Mouse (Mus musculus) adrenal gland, adult 18-20 months (tissue): Measurements from ENCODE around the gene Olfr1391. TPM values are rescaled to one million over a fixed set of nuclear protein-coding genes. Genes with fewer than 3 reads are reported as not detected.
"Not testable (repeated sequence)": the region's sequence is repeated elsewhere in the genome, so short reads cannot be mapped to it uniquely, and the experiment has no call there.

ENCODE experiments used
- DNase-seq, 2 experiments: peaks; one replicate each; pipeline ENCODE4 v3.0.0; 2021 to 2022; ENCODE audit warnings: low spot score in 2 of 2
- long read RNA-seq, 2 experiments: library from polyadenylated mRNA; stranded (forward); transcript quantifications; one replicate each; pipeline ENCODE4 v2.0.0; 2021
- total RNA-seq, 2 experiments: library from RNA; stranded (reverse); gene quantifications; 1 replicate in 1 of 2; 2 replicates in 1 of 2; pipeline ENCODE4 v1.2.3; 2021

Olfr1391 gene
- not detected for total RNA-seq
- long read RNA-seq, experiment 1: 0 reads
- long read RNA-seq, experiment 2: 0 reads

DNA sequence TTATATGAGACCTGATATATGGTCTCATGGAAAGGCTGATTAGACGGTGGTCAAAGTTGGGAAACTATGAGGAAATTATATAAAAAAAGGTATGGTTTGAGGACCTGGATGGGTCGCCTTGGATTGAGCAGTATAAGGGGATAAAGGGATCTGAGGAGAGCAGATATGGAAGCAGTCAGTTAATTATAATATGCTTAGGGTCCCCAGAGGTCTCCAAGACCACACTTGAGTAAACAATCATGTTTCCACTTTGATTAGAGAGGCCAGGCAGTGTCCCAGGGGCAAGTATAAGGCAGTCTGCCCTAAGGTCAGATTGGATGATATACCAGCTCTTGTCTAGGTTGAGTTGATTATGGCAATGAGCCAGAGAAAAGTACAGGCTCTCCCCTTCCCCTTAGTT is at the start of gene Olfr1391:
TSS of gene Olfr1391 (plus strand) at position 301 of the 400 bp plus-strand sequence.
- no peak for DNase-seq

DNA sequence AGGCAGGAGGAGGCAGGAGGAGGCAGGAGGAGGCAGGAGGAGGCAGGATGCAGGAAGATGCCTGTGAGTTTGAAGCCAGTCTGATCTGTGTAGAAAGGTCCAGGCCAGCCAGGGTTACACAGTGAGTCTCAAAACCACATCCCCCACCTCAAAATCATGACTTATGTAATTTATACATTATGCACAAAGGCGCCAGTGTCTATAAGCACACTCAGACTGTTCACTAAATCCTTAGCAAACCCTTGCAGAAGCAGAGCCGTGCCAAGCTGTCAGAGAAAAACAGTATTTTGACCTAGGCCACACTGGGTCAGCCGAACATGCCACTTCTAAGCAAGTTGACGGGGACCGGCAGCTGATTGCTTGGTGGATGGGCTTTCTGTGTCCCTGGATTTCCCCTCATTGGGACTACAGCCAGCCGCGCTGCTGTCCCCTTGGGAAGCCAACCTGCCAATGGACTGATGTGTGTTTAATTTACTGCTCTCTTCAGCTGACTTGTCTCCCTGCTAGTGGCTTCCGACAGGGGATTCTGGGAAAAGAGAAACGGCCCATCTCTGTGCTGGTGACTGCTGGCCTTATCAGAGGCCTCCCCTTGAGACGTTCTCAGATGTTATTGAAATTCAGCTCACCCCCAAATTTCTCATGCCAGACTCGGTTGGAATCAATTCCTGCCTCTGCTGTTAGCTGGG is 48.6 kb upstream of the Olfr1391 start:
- DNase-seq: no peak

DNA sequence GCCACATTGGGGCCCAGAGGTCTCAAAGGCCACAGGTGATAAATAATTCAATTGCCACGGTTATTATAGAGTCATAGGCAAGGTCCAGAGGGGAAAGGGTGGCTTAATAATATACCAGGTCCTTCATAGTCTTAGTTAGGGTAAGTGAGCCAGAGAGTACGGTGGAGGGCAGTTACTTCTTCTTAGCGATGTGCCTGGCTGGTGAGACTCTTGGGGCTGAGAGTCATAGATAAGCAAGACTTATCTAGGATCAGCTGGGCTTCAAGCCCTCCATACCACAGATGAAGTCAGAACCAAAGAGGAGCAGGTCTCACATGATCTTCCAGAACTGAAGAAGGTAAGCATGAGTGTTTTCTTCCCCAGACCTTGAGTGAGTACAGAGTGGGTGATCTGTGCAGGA is 44.3 kb upstream of the Olfr1391 start, which contains the start of gene Olfr1393:
TSS of gene Olfr1393 (plus strand) at position 83 of the 400 bp plus-strand sequence.
- DNase-seq: no peak

DNA sequence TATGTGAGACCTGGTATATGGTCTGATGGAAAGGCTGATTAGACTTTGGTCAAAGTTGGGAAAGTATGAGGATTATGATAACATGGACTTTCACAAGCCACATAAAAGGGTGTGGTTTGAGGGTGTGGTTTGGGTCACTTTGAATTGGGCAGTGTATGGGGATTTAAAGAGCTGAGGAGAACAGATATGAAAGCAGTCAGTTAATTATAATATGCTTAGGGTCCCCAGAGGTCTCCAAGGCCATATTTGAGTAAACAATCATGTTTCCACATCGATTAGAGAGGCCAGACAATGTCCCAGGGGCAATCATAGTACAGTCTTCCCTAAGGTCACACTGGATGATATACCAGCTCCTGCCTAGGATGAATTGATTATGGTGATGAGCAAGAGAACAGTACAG is 37.6 kb upstream of the Olfr1391 start, which contains the start of gene Olfr1392:
TSS of gene Olfr1392 (plus strand) at position 301 of the 400 bp plus-strand sequence.
- DNase-seq: not testable (repeated sequence)

DNA sequence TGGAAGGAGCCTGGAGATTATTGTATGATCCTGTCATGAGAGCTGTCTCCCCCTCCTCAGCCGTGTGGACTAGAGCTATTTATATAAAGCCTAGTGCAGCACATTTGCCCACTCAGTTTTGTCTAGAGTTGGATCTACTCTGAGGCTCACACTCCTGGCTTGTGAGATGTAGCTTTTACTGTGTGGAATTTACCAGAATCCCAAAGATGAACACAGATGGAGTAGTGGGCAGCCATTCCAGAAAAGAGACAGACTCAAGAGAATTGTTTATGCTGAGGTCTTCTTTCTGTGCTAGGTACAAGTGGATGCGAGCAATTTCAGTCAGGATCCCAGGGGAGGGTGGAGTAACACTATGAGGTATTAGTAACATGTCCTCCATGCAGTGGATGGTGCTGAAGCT is 35.3 kb upstream of the Olfr1391 start:
- no peak for DNase-seq

DNA sequence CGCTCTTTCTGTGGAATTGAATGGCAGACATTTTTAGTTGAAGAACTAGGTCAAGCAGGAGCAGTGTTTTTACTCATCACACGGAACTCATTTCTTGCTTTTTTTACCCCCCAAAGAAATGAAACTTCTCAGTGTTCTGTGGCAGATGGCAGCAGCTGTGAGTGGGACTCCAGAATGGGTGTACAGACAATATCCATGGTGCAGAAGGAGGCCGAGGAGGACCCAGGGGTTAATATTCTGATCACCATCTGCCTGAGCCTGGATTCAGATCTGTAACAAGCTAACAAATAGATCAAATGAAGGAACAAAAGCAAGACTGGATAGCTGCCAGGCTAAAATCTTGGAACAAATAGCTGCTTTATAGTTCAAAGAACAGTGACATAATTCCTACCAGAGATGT is 29.8 kb upstream of the Olfr1391 start:
- DNase-seq: no peak

DNA sequence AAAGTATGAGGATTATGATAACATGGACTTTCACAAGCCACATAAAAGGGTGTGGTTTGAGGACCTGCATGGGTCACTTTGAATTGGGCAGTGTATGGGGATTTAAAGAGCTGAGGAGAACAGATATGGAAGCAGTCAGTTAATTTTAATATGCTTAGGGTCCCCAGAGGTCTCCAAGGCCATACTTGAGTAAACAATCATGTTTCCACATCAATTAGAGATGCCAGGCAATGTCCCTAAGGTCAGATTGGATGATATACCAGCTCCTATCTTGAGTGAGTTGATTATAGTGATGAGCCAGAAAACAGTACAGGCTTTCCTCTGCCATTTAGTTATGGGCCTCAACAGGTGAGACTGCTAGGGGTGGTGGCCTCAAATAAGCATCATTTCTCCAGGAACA is 18.1 kb upstream of the Olfr1391 start, which contains the start of gene Olfr10:
TSS of gene Olfr10 (plus strand) at position 301 of the 400 bp plus-strand sequence.
- DNase-seq: no peak

DNA sequence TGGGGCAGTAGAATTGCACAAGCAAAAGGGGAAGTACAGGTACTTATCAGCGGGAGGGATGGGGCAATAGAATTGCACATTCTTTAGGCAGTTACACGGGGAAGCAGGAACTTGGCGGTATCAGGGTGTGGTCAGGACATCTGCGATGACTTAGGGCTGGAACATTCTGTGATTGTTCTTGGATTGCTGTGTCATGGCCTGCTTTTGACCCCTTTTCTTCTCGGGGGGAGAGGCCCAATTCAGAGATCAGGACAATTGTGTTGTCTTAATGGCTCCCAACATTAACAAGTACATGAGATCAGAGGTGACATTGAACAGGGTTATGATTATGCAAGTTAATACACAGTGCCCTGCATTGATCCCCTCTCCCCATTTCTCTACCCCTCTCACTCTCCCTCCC is 14.0 kb upstream of the Olfr1391 start:
- DNase-seq: not testable (repeated sequence)

DNA sequence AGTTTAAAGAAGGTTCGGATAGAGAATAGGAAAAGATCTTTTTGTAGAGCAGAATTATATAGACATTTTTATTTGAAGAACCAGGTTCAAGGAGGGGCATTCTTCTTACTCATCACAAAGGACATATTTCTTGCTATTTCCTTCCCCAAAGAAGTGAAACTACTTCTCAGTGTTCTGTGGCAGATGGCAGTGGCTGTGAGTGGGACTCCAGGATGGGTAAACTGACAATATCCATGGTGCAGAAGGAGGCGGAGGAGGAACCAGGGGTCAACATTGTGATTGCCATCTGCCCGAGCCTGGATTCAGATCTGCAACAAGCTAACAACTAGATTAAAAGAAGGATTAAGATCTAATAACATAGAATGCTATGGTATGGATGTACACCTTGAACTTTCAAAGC is 4.2 kb downstream of the Olfr1391 start:
- DNase-seq: no peak

DNA sequence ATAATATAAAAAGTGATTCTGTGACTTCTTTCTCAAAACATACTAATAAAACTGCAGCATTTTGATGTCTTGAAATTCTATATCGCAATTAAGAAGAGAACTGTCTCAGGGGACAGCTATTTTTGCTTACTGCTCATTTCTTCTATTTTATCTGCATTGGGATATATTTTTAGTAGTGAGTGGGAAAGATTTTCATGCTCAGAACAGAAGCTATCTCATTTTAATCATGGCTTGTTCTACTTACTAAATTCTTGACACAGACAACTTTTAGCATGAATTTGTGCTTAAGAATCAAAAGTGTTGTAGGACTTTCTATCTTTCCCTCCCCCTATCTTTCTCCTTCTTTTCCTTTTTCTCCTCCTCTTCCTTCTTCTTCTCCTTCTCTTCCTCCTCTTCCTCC is 7.1 kb downstream of the Olfr1391 start:
- no peak for DNase-seq

DNA sequence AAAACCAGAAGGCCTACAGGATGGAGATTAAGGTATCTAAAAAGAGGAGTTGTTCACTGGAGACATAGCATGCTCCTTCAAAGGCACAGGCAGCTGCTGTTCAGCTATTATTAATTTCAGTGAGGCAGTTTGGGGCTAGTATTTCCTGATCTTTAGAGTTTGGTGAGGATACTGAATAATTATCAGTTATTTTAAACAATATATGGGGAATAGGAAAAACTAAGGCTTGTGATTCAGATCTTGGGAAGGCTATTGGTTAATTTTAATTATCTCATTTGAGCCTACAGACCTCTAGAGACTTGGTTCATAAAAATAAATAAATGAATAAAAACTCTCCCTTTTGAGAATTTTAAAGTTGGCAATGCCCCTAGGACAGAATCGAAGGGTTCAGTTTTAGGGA is 12.3 kb downstream of the Olfr1391 start, which contains the start of gene Olfr1390:
TSS of gene Olfr1390 (plus strand) at position 301 of the 400 bp plus-strand sequence.
- no peak for DNase-seq

DNA sequence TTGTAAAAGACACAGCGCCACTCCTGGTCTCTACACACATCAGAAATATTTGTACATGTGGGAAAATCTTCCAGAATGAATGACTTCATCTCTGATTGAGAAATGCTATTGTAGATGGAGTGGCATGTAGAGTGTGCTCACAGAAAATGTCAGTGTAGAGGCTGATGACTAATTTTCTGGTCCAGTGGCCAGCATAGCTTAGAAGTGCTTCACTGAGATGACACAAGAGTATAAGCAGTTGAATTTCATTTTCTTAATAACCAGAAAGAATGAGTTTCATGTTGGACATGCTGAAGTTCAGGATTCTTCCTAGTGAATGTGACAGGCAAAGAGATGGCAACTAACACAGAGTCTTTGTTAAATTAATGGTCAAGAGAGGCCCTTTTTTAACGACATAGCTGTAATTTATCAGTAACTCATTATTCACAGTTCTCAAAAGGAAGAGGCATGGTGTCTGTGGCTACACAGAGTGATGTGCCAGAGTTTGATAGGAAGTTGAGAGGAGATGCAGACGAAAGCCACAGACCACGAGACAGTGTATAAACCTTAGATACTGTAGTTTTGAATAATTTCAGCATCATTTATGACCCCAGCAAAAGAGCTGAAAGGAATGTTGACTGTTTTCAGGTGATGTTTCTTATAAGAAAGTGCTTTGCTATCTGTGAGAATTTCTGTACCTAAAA is 14.7 kb downstream of the Olfr1391 start:
- no peak for DNase-seq

Other genes starting within 250 kb of the Olfr1391 start
- 1 to 10 TPM; 7.3 to 9.4 TPM for gene Ifi47, start 246.2 kb upstream of the Olfr1391 start, total RNA-seq
- 1 to 10 TPM; 1.2 to 4.1 TPM for gene Olfr1396, start 207.9 kb upstream of the Olfr1391 start, total RNA-seq
- not detected for gene Olfr1395, start 180.5 kb upstream of the Olfr1391 start, total RNA-seq
- not detected for gene Olfr1394, start 168.4 kb upstream of the Olfr1391 start, total RNA-seq
- 10 to 100 TPM; 26.2 to 32.8 TPM for gene Btnl9, start 135.6 kb upstream of the Olfr1391 start, total RNA-seq
- gene Zfp62, start 119.5 kb upstream of the Olfr1391 start, total RNA-seq: 10 to 100 TPM; 27.0 to 34.6 TPM
- 100 to 1,000 TPM; 114 to 141 TPM for gene Mgat1, start 78.6 kb upstream of the Olfr1391 start, total RNA-seq
- gene Olfr1393, start 44.4 kb upstream of the Olfr1391 start, total RNA-seq: not detected
- gene Olfr1392, start 37.5 kb upstream of the Olfr1391 start, total RNA-seq: under 1 TPM in 1 of 2 experiments, not detected in 1; 0.10 TPM
- gene Olfr10, start 18.0 kb upstream of the Olfr1391 start, total RNA-seq: not detected
- gene Olfr1390, start 12.4 kb downstream of the Olfr1391 start, total RNA-seq: not detected
- not detected for gene Olfr1389, start 100.3 kb downstream of the Olfr1391 start, total RNA-seq
- gene Olfr1388, start 113.9 kb downstream of the Olfr1391 start, total RNA-seq: under 1 TPM in 1 of 2 experiments, not detected in 1; 0.17 TPM
- gene Olfr1387, start 132.6 kb downstream of the Olfr1391 start, total RNA-seq: not detected
- not detected for gene Olfr1386, start 142.3 kb downstream of the Olfr1391 start, total RNA-seq
- gene Olfr1385, start 166.3 kb downstream of the Olfr1391 start, total RNA-seq: not detected
- not detected for gene Olfr1384, start 184.0 kb downstream of the Olfr1391 start, total RNA-seq
- under 1 TPM; 0.56 to 0.61 TPM for gene Olfr1383, start 196.9 kb downstream of the Olfr1391 start, total RNA-seq
- gene Olfr1382, start 205.5 kb downstream of the Olfr1391 start, total RNA-seq: not detected
- gene Olfr1381, start 220.7 kb downstream of the Olfr1391 start, total RNA-seq: not detected
- gene Olfr1380, start 234.1 kb downstream of the Olfr1391 start, total RNA-seq: not detected